Mouse (Mus musculus): ENCODE results near the gene Sh3bgrl2. TPM values are rescaled to one million over a fixed set of nuclear protein-coding genes. Genes with fewer than 3 reads are reported as not detected.

The Sh3bgrl2 gene
- polyA plus RNA-seq, 1 experiment from 2014 or later, result 10.5 TPM

GRCm38 (mm10) chr9:83591848-83592456 is 43.8 kb downstream of the Sh3bgrl2 start:
- no peak overlapping the region for H3K9ac ChIP-seq (ENCODE audit: low read length)
- no peaks in the 10 kb centered on the region for H3K36me3 ChIP-seq (ENCODE audit: control insufficient read depth, insufficient read depth, low read length)
- H3K4me2 ChIP-seq (ENCODE audit: low read depth), result no peak overlapping the region
- WGBS, result 93% methylated on average over 10 of the region's 10 CpGs
- no peak for ATAC-seq (ENCODE audit: insufficient read depth, low FRiP score, low TSS enrichment)
- no peaks in the 10 kb centered on the region for H3K4me1 ChIP-seq (ENCODE audit: control insufficient read depth, insufficient read depth, low read length)
- no peaks in the 10 kb centered on the region for H3K9me3 ChIP-seq (ENCODE audit: control insufficient read depth, low read length)
- no peaks in the 10 kb centered on the region for H3K27me3 ChIP-seq (ENCODE audit: control insufficient read depth, insufficient read depth, low read length)
- DNase-seq (ENCODE audit: low spot score), result no peak
- no peak overlapping the region for H3K27ac ChIP-seq (ENCODE audit: low read depth, low read length)
- H3K4me3 ChIP-seq (ENCODE audit: low read depth, low read length), result no peak overlapping the region

GRCm38 (mm10) chr9:83593811-83594210 is 45.7 kb downstream of the Sh3bgrl2 start:
- 88% methylated on average over 5 of the region's 5 CpGs for WGBS

GRCm38 (mm10) chr9:83596132-83596531 is 48.0 kb downstream of the Sh3bgrl2 start:
- Histone ChIP-seq H3K4me3 (ENCODE audit: low read depth, low read length) (no peak overlapping the region), H3K4me2 (ENCODE audit: low read depth) (no peak overlapping the region), H3K4me1 (ENCODE audit: control insufficient read depth, insufficient read depth, low read length) (no peaks in the 10 kb centered on the region), H3K27ac (ENCODE audit: low read depth, low read length) (no peak overlapping the region), H3K27me3 (ENCODE audit: control insufficient read depth, insufficient read depth, low read length) (no peaks in the 10 kb centered on the region), H3K36me3 (ENCODE audit: control insufficient read depth, insufficient read depth, low read length) (no peaks in the 10 kb centered on the region), H3K9me3 (ENCODE audit: control insufficient read depth, low read length) (no peaks in the 10 kb centered on the region), H3K9ac (ENCODE audit: low read length) (no peak overlapping the region)
- ATAC-seq (ENCODE audit: insufficient read depth, low FRiP score, low TSS enrichment) (no peak), DNase-seq (ENCODE audit: low spot score) (no peak)
- WGBS, result 95% methylated on average over 6 of the region's 6 CpGs

More at GRCm38 (mm10) chr9:83593811-83594210, 45.7 kb downstream of the Sh3bgrl2 start:
- H3K4me2 ChIP-seq (ENCODE audit: low read depth), result no peak overlapping the region
- H3K4me3 ChIP-seq (ENCODE audit: low read depth, low read length), result no peak overlapping the region
- H3K9me3 ChIP-seq (ENCODE audit: control insufficient read depth, low read length), result no peaks in the 10 kb centered on the region
- H3K27me3 ChIP-seq (ENCODE audit: control insufficient read depth, insufficient read depth, low read length), result no peaks in the 10 kb centered on the region
- H3K4me1 ChIP-seq (ENCODE audit: control insufficient read depth, insufficient read depth, low read length), result no peaks in the 10 kb centered on the region
- no peak overlapping the region for H3K27ac ChIP-seq (ENCODE audit: low read depth, low read length)
- H3K36me3 ChIP-seq (ENCODE audit: control insufficient read depth, insufficient read depth, low read length), result no peaks in the 10 kb centered on the region
- ATAC-seq (ENCODE audit: insufficient read depth, low FRiP score, low TSS enrichment) (no peak), DNase-seq (ENCODE audit: low spot score) (no peak)
- H3K9ac ChIP-seq (ENCODE audit: low read length), result no peak overlapping the region

- Histone ChIP-seq H3K27me3 (ENCODE audit: control insufficient read depth, insufficient read depth, low read length) (no peaks in the 10 kb centered on the region), H3K4me3 (ENCODE audit: low read depth, low read length) (no peak overlapping the region), H3K27ac (ENCODE audit: low read depth, low read length) (no peak overlapping the region), H3K9ac (ENCODE audit: low read length) (no peak overlapping the region), H3K4me1 (ENCODE audit: control insufficient read depth, insufficient read depth, low read length) (no peaks in the 10 kb centered on the region), H3K9me3 (ENCODE audit: control insufficient read depth, low read length) (no peaks in the 10 kb centered on the region), H3K36me3 (ENCODE audit: control insufficient read depth, insufficient read depth, low read length) (no peaks in the 10 kb centered on the region), H3K4me2 (ENCODE audit: low read depth) (no peak overlapping the region)
- DNase-seq (ENCODE audit: low spot score) (no peak), ATAC-seq (ENCODE audit: insufficient read depth, low FRiP score, low TSS enrichment) (no peak)
- 88% methylated on average over 13 of the region's 13 CpGs for WGBS
Observed at GRCm38 (mm10) chr9:83596646-83597481, 48.7 kb downstream of the Sh3bgrl2 start.

- Histone ChIP-seq H3K27ac (ENCODE audit: low read depth, low read length) (no peak overlapping the region), H3K27me3 (ENCODE audit: control insufficient read depth, insufficient read depth, low read length) (no peaks in the 10 kb centered on the region), H3K4me2 (ENCODE audit: low read depth) (no peak overlapping the region), H3K36me3 (ENCODE audit: control insufficient read depth, insufficient read depth, low read length) (no peaks in the 10 kb centered on the region), H3K9me3 (ENCODE audit: control insufficient read depth, low read length) (no peaks in the 10 kb centered on the region), H3K4me1 (ENCODE audit: control insufficient read depth, insufficient read depth, low read length) (no peaks in the 10 kb centered on the region), H3K4me3 (ENCODE audit: low read depth, low read length) (no peak overlapping the region), H3K9ac (ENCODE audit: low read length) (no peak overlapping the region)
- ATAC-seq (ENCODE audit: insufficient read depth, low FRiP score, low TSS enrichment), result no peak
- 86% methylated on average over 7 of the region's 7 CpGs for WGBS
- no peak for DNase-seq (ENCODE audit: low spot score)
Observed at GRCm38 (mm10) chr9:83598047-83598446, 49.9 kb downstream of the Sh3bgrl2 start.

GRCm38 (mm10) chr9:83599505-83599904 is 51.4 kb downstream of the Sh3bgrl2 start:
- no peak overlapping the region for H3K4me2 ChIP-seq (ENCODE audit: low read depth)
- no peaks in the 10 kb centered on the region for H3K36me3 ChIP-seq (ENCODE audit: control insufficient read depth, insufficient read depth, low read length)
- no peak overlapping the region for H3K27ac ChIP-seq (ENCODE audit: low read depth, low read length)
- ATAC-seq (ENCODE audit: insufficient read depth, low FRiP score, low TSS enrichment) (no peak), DNase-seq (ENCODE audit: low spot score) (no peak)
- WGBS, result 84% methylated on average over 6 of the region's 6 CpGs
- no peak overlapping the region for H3K9ac ChIP-seq (ENCODE audit: low read length)
- H3K4me3 ChIP-seq (ENCODE audit: low read depth, low read length), result no peak overlapping the region
- H3K9me3 ChIP-seq (ENCODE audit: control insufficient read depth, low read length), result no peaks in the 10 kb centered on the region
- H3K4me1 ChIP-seq (ENCODE audit: control insufficient read depth, insufficient read depth, low read length), result no peaks in the 10 kb centered on the region
- no peaks in the 10 kb centered on the region for H3K27me3 ChIP-seq (ENCODE audit: control insufficient read depth, insufficient read depth, low read length)

- Histone ChIP-seq H3K4me1 (ENCODE audit: control insufficient read depth, insufficient read depth, low read length) (0 out of 2 replicates have a peak, but pooled peaks cover 3% of the 10 kb centered on the region), H3K4me2 (ENCODE audit: low read depth) (no peak overlapping the region), H3K9me3 (ENCODE audit: control insufficient read depth, low read length) (no peaks in the 10 kb centered on the region), H3K36me3 (ENCODE audit: control insufficient read depth, insufficient read depth, low read length) (no peaks in the 10 kb centered on the region), H3K4me3 (ENCODE audit: low read depth, low read length) (no peak overlapping the region), H3K9ac (ENCODE audit: low read length) (no peak overlapping the region), H3K27me3 (ENCODE audit: control insufficient read depth, insufficient read depth, low read length) (no peaks in the 10 kb centered on the region), H3K27ac (ENCODE audit: low read depth, low read length) (no peak overlapping the region)
- WGBS, result 73% methylated on average over 10 of the region's 10 CpGs
- DNase-seq (ENCODE audit: low spot score) (no peak), ATAC-seq (ENCODE audit: insufficient read depth, low FRiP score, low TSS enrichment) (no peak)
Observed at GRCm38 (mm10) chr9:83600286-83601048, 52.3 kb downstream of the Sh3bgrl2 start.

GRCm38 (mm10) chr9:83602176-83602770 is 54.1 kb downstream of the Sh3bgrl2 start:
- 44% methylated on average over 6 of the region's 6 CpGs for WGBS
- ATAC-seq (ENCODE audit: insufficient read depth, low FRiP score, low TSS enrichment) (peak; percentile 58; the same call in 1 of the 2 replicates), DNase-seq (ENCODE audit: low spot score) (no peak)
- no peaks in the 10 kb centered on the region for H3K27me3 ChIP-seq (ENCODE audit: control insufficient read depth, insufficient read depth, low read length)
- no peak overlapping the region for H3K9ac ChIP-seq (ENCODE audit: low read length)
- no peak overlapping the region for H3K4me2 ChIP-seq (ENCODE audit: low read depth)
- H3K4me3 ChIP-seq (ENCODE audit: low read depth, low read length), result no peak overlapping the region
- no peak overlapping the region for H3K27ac ChIP-seq (ENCODE audit: low read depth, low read length)
- H3K36me3 ChIP-seq (ENCODE audit: control insufficient read depth, insufficient read depth, low read length), result no peaks in the 10 kb centered on the region
- no peaks in the 10 kb centered on the region for H3K9me3 ChIP-seq (ENCODE audit: control insufficient read depth, low read length)
- peaks cover 10% of the 10 kb centered on the region for H3K4me1 ChIP-seq (ENCODE audit: control insufficient read depth, insufficient read depth, low read length)
